Mouse (Mus musculus) thymus, postnatal 10 days (tissue): ENCODE measurements around the gene Mrpl51.

ENCODE experiments used
- DNase-seq, 2 experiments: peaks; one replicate each; pipeline ENCODE4 v3.0.0; 2021; ENCODE audit warnings: low spot score in 2 of 2

The Mrpl51 gene

GRCm38 (mm10) chr6:125232045-125232437 lies 40.4 kb downstream of the Mrpl51 start:
- no peak for DNase-seq

DNA sequence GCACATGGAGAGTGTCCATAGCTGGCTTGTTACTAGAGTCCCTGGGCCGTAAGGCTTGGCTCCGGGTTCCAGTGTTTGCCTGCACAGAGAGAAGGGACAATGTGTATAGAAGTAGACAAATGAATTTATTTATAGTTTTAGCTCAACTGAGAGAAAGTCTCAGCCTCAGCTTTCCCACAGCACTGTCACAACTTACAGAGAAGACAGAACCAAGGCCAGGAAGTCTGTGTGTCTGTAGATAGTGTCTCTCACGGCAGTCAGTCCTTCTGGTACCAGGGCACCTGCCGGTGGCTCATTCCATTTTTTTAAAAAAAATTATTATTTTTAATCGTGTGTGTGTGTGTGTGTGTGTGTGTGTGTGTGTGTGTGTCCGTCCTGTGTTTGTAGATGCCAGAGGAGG lies 40.9 kb downstream of the Mrpl51 start:
- no peak for DNase-seq

DNA sequence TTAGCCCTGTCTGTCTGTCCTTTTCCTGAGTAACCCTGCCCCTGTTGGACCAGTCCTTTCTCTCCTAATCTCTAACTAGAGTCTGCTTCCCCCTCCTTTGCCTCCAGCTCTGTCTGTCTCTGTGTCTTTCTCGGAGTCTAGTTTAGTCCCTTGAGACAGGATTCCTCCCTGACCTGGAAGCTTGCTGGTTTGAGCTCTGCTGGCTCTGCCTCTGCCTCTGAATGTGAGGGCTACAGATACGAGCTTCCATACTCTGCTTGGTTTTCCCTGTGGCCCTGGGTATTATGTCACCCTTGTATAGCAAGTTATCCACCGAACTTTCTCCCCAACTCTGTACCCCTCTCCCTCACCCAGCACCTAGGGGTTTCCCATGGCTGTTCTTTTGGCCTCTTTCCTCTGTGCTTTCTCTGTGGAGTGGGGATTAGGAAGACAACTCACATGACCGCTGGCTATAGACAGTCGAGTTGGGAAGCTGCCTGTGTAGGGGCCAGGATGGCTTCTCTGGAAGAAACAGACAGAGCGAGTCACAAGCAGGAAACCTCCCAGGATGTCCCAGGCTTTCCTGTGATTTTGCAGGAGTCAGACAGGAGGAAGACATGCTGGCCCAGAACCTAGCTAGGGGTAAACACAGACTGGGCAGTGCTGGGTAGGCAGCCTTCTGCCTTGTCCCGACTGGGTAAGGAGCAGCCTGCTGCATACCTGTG lies 42.4 kb downstream of the Mrpl51 start:
- DNase-seq: no peak

DNA sequence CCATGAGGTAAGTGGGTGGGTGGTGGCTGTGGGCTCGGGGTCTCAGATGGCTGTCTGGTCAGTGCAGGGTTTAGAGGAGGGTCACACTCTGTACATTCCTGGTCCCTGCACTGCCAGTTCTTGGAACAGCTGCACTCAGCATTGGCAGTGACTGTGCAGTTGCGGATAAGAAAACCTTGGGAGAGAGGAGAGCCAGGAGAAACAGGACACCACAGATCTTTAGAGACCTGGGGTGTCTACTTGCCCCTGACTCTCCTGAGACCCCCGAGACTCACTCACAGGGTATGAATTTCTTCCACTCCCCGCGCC lies 42.9 kb downstream of the Mrpl51 start:
- no peak for DNase-seq

GRCm38 (mm10) chr6:125236341-125236740 lies 44.7 kb downstream of the Mrpl51 start:
- no peak for DNase-seq

- DNase-seq: peak; percentile 81 to 82
Observed at GRCm38 (mm10) chr6:125236782-125237181, 45.2 kb downstream of the Mrpl51 start, which contains the start of gene Cd27. TSS of gene Cd27 (minus strand) at chr6:125237010.

GRCm38 (mm10) chr6:125237421-125237820 lies 45.8 kb downstream of the Mrpl51 start:
- no peak for DNase-seq

DNA sequence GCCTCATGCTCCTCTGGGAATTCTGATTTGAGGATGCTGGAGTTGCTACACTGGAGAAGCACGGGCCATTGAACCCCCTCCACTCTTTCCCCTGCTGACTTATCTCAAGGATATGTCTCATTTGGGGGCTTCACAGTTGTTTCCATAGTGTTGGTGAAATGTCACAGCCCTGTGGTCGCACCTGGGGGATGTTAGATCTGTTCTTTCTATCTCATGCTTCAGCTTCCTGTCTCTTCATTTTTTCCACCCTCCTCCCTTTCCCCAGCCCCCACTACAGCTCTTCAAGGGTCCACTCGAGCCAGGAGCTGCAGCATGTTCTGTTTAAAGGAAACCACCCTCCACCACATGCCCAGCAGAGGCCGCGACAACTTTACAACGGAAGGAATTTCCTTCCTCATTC lies 46.8 kb downstream of the Mrpl51 start:
- peak; percentile 79 to 83 for DNase-seq

- DNase-seq: no peak
Observed at GRCm38 (mm10) chr6:125239547-125239946, 47.9 kb downstream of the Mrpl51 start.

- DNase-seq: no peak
Observed at GRCm38 (mm10) chr6:125240617-125241016, 49.0 kb downstream of the Mrpl51 start.

- DNase-seq: peak; percentile 70 to 74
Observed at GRCm38 (mm10) chr6:125241566-125241965, 50.0 kb downstream of the Mrpl51 start.

GRCm38 (mm10) chr6:125244551-125244950 lies 53.0 kb downstream of the Mrpl51 start:
- peak; percentile 67 to 76 for DNase-seq
